Comparison of ENCODE assay signal across 11 mouse cellular contexts in genomic region chr2:132305988-132306387, GRCm38 (mm10). TPM values are rescaled to one million over a fixed set of nuclear protein-coding genes. Genes with fewer than 3 reads are reported as not detected.
DNase-seq lines count a peak whose midpoint lies in the region; ATAC-seq and TF ChIP-seq lines count a peak whose summit lies in the region.
"Had no signal": no experiment of that assay in that cellular context is flagged by ENCODE, and none has a peak within 500 bp of the region (broad histone marks: within the 10 kb centered on the region; RNA-seq: fewer than 3 reads in every experiment).

No protein-coding gene starts in this region.

- no peak overlapping the region for H3K27ac ChIP-seq in hindbrain, postnatal 0 days
- no peak overlapping the region for H3K27ac ChIP-seq in hindbrain, embryonic 13.5 days
- H3K27ac ChIP-seq: forebrain, embryonic 15.5 days had no signal

- no peak overlapping the region for H3K9ac ChIP-seq in hindbrain, postnatal 0 days (replicated peaks; ENCODE audit: low read length)
- no peak overlapping the region for H3K9ac ChIP-seq in hindbrain, embryonic 13.5 days
- H3K9ac ChIP-seq: forebrain, embryonic 15.5 days; liver, embryonic 15.5 days had no signal

- H3K9me3 ChIP-seq in hindbrain, postnatal 0 days (ENCODE audit: low read length), result no peaks in the 10 kb centered on the region
- H3K9me3 ChIP-seq in hindbrain, embryonic 13.5 days, result no peaks in the 10 kb centered on the region
- no peaks in the 10 kb centered on the region for H3K9me3 ChIP-seq in megakaryocyte, embryonic 14.5 days
- H3K9me3 ChIP-seq: forebrain, embryonic 15.5 days; liver, embryonic 15.5 days had no signal

- TF ChIP-seq CTCF in hindbrain, postnatal 0 days (IDR thresholded peaks at IDR 0.05; ENCODE audit: low read depth), result peak; percentile 63
- peak; percentile 32 for TF ChIP-seq CTCF in C2C12 (IDR thresholded peaks at IDR 0.05; ENCODE audit: control insufficient read depth, insufficient read depth, insufficient read length)

- no peaks in the 10 kb centered on the region for H3K27me3 ChIP-seq in hindbrain, postnatal 0 days (ENCODE audit: insufficient read depth, low read length)
- no peaks in the 10 kb centered on the region for H3K27me3 ChIP-seq in hindbrain, embryonic 13.5 days
- no peaks in the 10 kb centered on the region for H3K27me3 ChIP-seq in C2C12 (ENCODE audit: control insufficient read depth, insufficient read depth, insufficient read length)
- H3K27me3 ChIP-seq in megakaryocyte, embryonic 14.5 days (replicated peaks), result no peaks in the 10 kb centered on the region
- H3K27me3 ChIP-seq: forebrain, embryonic 15.5 days; liver, embryonic 15.5 days had no signal

- no peak overlapping the region for H3K4me3 ChIP-seq in hindbrain, postnatal 0 days (ENCODE audit: low read length)
- no peak overlapping the region for H3K4me3 ChIP-seq in hindbrain, embryonic 13.5 days
- H3K4me3 ChIP-seq in C2C12 (ENCODE audit: insufficient read depth, poor library complexity, severe bottlenecking), result no peak overlapping the region
- peak overlapping the region; percentile 36 for H3K4me3 ChIP-seq in megakaryocyte, embryonic 14.5 days (replicated peaks)
- H3K4me3 ChIP-seq: forebrain, embryonic 15.5 days; liver, embryonic 15.5 days had no signal

- no peak for DNase-seq in hindbrain, postnatal 0 days (ENCODE audit: low spot score)
- peak; percentile 14 for DNase-seq in T-cell, adult 2 months (ENCODE audit: low spot score)
- no peak for DNase-seq in layer of hippocampus, postnatal 10 days (ENCODE audit: low spot score in 2 of 2)
- DNase-seq in spleen, postnatal 36 days (ENCODE audit: low spot score in 2 of 2), result no peak
- DNase-seq: adrenal gland, adult 8-10 months had no signal

- H3K4me1 ChIP-seq in hindbrain, postnatal 0 days (ENCODE audit: insufficient read depth, low read length), result no peaks in the 10 kb centered on the region
- no peaks in the 10 kb centered on the region for H3K4me1 ChIP-seq in hindbrain, embryonic 13.5 days (replicated peaks)
- H3K4me1 ChIP-seq in megakaryocyte, embryonic 14.5 days, result peaks cover 100% of the 10 kb centered on the region
- H3K4me1 ChIP-seq: forebrain, embryonic 15.5 days had no signal

- H3K79me3 ChIP-seq in C2C12 (ENCODE audit: low read depth), result no peaks in the 10 kb centered on the region

- H3ac ChIP-seq in C2C12 (ENCODE audit: control insufficient read depth, insufficient read length, low read depth), result no peak overlapping the region

- no peak for ATAC-seq in hindbrain, postnatal 0 days
- no peak for ATAC-seq in hindbrain, embryonic 13.5 days (ENCODE audit: low FRiP score)
- no peak; the same call in 1 of the 2 replicates for ATAC-seq in frontal cortex, adult (ENCODE audit: low TSS enrichment)
- ATAC-seq: forebrain, embryonic 15.5 days had no signal

- peaks cover 56% of the 10 kb centered on the region for H3K36me3 ChIP-seq in hindbrain, postnatal 0 days (ENCODE audit: insufficient read depth, low read length)
- peaks cover 94% of the 10 kb centered on the region for H3K36me3 ChIP-seq in hindbrain, embryonic 13.5 days
- peaks cover 32% of the 10 kb centered on the region for H3K36me3 ChIP-seq in C2C12 (ENCODE audit: control insufficient read depth, insufficient read depth)
- peaks cover 99% of the 10 kb centered on the region for H3K36me3 ChIP-seq in megakaryocyte, embryonic 14.5 days (replicated peaks; ENCODE audit: low read length)

- H3K79me2 ChIP-seq in C2C12 (ENCODE audit: control insufficient read depth, insufficient read depth), result no peaks in the 10 kb centered on the region

- 57% methylated on average over 4 of the region's 4 CpGs for WGBS in hindbrain, postnatal 0 days
- WGBS in hindbrain, embryonic 13.5 days, result 60% methylated on average over 4 of the region's 4 CpGs

- H3K4me2 ChIP-seq in hindbrain, postnatal 0 days (ENCODE audit: low read depth, low read length), result no peak overlapping the region
- no peak overlapping the region for H3K4me2 ChIP-seq in hindbrain, embryonic 13.5 days
- H3K4me2 ChIP-seq: forebrain, embryonic 15.5 days; liver, embryonic 15.5 days had no signal

TF ChIP-seq in C2C12, 6 proteins besides CTCF, POLR2A, EP300 and RAD21:
- TF ChIP-seq FOSL1 (IDR thresholded peaks at IDR 0.05; ENCODE audit: insufficient read depth, low read length, poor library complexity, severe bottlenecking) (no peak), MYOD1 (IDR thresholded peaks at IDR 0.05; ENCODE audit: control insufficient read depth, insufficient read length, low read depth) (no peak), CEBPB (IDR thresholded peaks at IDR 0.05; ENCODE audit: low read depth) (no peak), MAX (IDR thresholded peaks at IDR 0.05) (no peak), MYOG (IDR thresholded peaks at IDR 0.05; ENCODE audit: control insufficient read depth, extremely low read depth, insufficient read length) (no peak), USF1 (IDR thresholded peaks at IDR 0.05; ENCODE audit: low read depth) (no peak)

RNA-seq across cellular contexts. Expression of gene Cds2, which starts 43.0 kb away (rescaled TPM):
- total RNA-seq in hindbrain, postnatal 0 days (2014; rRNA removed), result 134 and 143 TPM in 2 replicates
- 38.7 and 39.2 TPM in 2 replicates for polyA plus RNA-seq in hindbrain, postnatal 0 days (2015; fragmentation: Nextera tagmentation; extraction: Ambion mirVana)
- 34.6 and 39.3 TPM in 2 replicates for polyA plus RNA-seq in hindbrain, embryonic 13.5 days (2015; fragmentation: Nextera tagmentation; extraction: Ambion mirVana)
- 13.4 TPM for polyA plus RNA-seq in C2C12 (2012; fragmentation: generic; extraction: Trizol)
- 13.8 and 21.9 TPM in 2 replicates for polyA plus RNA-seq in megakaryocyte, embryonic 14.5 days (2012; ENCODE audit: insufficient read depth, low replicate concordance)
- total RNA-seq in layer of hippocampus, postnatal 10 days (2021), result 100 to 1,000 TPM; 165 to 168 TPM

RNA-seq across cellular contexts. Expression of gene Pcna, which starts 52.9 kb away (rescaled TPM):
- 140 and 174 TPM in 2 replicates for total RNA-seq in hindbrain, postnatal 0 days (2014; rRNA removed)
- polyA plus RNA-seq in hindbrain, postnatal 0 days (2015; fragmentation: Nextera tagmentation; extraction: Ambion mirVana), result 130 and 131 TPM in 2 replicates
- 115 and 119 TPM in 2 replicates for polyA plus RNA-seq in hindbrain, embryonic 13.5 days (2015; fragmentation: Nextera tagmentation; extraction: Ambion mirVana)
- polyA plus RNA-seq in C2C12 (2012; fragmentation: generic; extraction: Trizol), result 228 TPM
- polyA plus RNA-seq in megakaryocyte, embryonic 14.5 days (2012; ENCODE audit: insufficient read depth, low replicate concordance), result 6.9 and 19.1 TPM in 2 replicates
- total RNA-seq in layer of hippocampus, postnatal 10 days (2021), result 10 to 100 TPM; 55.0 to 59.2 TPM

RNA-seq across cellular contexts. Expression of gene Tmem230, which starts 58.4 kb away (rescaled TPM):
- 39.1 and 44.3 TPM in 2 replicates for total RNA-seq in hindbrain, postnatal 0 days (2014; rRNA removed)
- 43.3 and 43.8 TPM in 2 replicates for polyA plus RNA-seq in hindbrain, postnatal 0 days (2015; fragmentation: Nextera tagmentation; extraction: Ambion mirVana)
- polyA plus RNA-seq in hindbrain, embryonic 13.5 days (2015; fragmentation: Nextera tagmentation; extraction: Ambion mirVana), result 50.4 TPM in 2 replicates
- polyA plus RNA-seq in C2C12 (2012; fragmentation: generic; extraction: Trizol), result 29.1 TPM
- polyA plus RNA-seq in megakaryocyte, embryonic 14.5 days (2012; ENCODE audit: insufficient read depth, low replicate concordance), result 23.1 and 24.3 TPM in 2 replicates
- total RNA-seq in layer of hippocampus, postnatal 10 days (2021), result 10 to 100 TPM; 24.1 to 26.0 TPM
